Mouse (Mus musculus) neural tube, embryonic 10.5 days (tissue): ENCODE measurements around the gene Zfp599.

Experiments used
- DNase-seq: peaks from one replicate; pipeline ENCODE4 v3.0.0-alpha.2; 2017; ENCODE audit warnings: low spot score; ENCODE audit errors: extremely low spot score

Gene Zfp599

DNA sequence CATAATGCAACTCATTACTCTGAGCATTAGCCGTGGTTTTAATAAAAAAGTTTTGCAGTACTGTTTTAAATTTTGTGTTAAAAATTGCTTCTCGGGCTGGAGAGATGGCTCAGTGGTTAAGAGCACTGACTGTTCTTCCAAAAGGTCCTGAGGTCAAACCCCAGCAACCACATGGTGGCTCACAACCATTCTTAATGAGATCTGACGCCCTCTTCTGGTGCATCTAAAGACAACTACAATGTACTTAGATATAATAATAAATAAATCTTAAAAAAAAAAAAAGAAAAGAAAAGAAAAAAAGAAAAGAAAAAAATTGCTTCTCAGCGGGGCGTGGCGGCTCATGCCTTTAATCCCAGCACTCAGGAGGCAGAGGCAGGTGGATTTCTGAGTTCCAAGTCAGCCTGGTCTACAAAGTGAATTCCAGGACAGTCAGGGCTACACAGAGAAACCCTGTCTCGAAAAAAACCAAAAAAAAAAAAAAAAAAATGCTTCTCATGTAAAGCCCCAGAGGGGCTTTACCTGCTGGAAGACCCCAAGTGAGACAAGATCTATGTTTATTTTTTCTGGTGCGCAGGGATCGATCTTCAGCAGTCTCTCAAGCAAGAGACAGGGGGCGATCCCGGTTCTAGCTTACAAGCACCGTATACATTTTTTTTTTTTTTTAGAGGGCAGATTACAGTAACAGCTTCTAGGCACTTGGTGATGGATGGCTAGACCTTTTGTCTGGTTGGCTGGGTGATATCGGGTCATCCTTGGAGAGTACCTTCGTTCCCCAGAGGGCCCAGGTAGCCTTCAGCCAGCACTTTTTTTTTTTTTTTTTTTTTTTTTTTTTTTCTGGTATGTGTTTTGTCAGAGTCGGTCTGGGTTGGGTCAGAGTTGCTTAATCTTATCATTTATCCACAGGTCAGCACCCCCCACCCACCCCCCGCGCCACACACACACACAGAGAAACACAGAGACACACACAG is 34.9 kb downstream of the Zfp599 start:
- peak; percentile 54 for DNase-seq

DNA sequence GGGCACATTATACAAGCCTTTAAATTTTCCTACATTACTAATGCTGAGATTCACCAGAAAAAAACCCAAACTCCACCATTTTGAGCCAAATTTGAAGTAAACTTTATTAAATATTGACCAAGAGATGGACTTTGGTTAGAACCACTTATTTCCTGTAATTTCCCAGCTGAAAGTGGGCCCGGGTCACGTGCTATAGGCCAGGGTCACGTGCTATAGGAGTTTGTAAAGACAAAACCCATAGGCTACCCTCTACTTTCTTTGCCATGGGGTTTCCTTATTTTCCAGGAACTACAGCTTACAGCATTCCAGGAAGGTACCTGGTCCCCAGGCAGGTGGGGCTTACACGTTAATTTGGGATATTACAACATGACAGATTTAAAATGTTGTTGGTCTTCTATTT is 35.6 kb downstream of the Zfp599 start:
- no peak for DNase-seq

DNA sequence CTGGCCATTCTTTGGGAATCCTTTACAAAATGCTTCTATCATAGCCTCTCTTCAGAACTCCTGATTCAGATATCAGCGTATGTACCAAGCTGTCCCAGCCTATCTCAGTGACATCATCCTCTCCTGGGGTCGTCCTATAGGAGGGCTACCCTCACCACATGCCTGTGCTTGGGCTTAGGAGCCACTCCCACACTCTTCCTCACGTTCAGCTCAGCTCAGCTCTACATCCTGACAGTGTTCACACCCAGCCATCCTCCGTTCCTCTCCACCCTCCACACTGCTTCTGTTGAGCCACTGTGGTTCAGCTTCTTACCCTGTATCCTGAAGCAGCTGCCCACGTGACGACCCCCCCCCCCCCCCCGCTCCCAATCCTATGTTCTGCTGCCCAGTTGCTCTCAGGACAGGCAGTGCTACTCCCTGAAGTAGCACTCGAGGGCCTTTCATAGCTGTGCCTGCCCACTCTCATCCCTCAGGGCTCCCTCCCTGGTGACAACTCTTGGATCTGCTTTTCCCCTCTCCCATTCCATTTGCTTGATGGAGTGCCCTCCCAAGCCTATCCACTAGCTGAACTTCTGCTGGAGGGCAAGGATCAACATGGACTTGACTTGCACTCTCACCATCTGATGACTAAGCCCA is 41.7 kb downstream of the Zfp599 start:
- DNase-seq = no peak

DNA sequence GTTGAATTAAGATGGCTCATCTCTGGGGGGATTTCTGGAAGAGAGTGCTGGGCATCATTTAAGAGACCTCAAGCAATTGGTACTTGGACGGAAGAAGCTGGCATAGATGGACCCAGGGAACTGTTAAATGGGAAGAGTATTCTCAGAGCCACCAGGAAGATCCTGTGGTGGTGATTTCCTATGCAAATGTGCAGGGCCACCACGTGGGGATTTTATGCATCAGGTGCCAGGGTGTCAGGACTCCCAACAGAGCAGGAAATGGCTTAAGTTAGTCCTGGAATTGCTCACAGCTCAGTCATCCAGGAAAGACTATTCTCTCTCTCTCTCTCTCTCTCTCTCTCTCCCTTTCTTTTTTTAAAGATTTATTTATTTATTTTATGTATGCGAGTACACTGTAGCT is 43.0 kb downstream of the Zfp599 start:
- no peak for DNase-seq

DNA sequence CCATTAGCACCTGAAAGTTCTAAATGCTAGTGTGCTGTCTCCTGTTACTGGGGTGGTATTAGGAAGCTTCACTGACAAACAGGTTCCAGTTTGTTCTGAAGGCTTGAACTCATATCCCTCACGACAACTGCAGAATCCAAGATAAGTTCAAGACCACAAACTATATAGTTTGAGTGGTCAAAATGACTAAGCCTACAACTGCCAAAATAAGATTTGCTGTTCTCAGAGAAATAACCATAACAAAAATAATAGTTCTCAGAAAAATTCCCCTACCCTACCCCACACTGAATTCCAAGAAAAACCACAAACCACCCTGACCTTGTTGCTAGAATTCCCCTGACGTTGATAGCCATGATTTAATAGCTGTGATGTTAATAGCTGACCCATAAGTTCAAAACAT is 45.1 kb downstream of the Zfp599 start:
- DNase-seq = no peak

DNA sequence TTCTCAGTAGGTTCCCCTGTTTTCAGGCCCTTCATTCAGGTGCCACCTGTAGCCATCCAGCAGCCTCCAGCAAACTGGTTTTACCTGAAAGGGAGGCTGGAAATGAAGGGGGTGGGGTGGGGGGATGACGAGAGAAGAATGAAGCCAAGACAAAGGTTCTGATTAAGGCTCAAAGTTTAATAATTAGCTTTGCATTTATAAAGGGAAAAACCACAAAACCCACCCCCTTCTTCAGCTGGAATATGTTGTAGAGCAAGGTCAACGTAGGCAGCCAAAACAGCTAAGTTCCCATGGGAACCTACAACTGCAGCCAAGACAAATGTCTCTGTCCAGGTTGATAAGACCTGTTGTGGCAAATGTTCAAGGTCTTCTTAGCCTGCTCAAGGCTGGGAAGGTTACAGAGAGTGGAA is 45.9 kb downstream of the Zfp599 start:
- no peak for DNase-seq
